Mouse (Mus musculus): Measurements from ENCODE around the gene 1810010H24Rik. TPM values are rescaled to one million over a fixed set of nuclear protein-coding genes. Genes with fewer than 3 reads are reported as not detected.

1810010H24Rik gene
- polyA plus RNA-seq, 2 experiments: 1.9 to 2.6 TPM

GRCm38 (mm10) chr11:107060941-107061340 lies 35.5 kb downstream of the 1810010H24Rik start:
- no peaks in the 10 kb centered on the region for H3K27me3 ChIP-seq (ENCODE audit: control insufficient read depth, insufficient read depth, low read length)
- WGBS (ENCODE audit: insufficient replicate concordance): 73% methylated on average over 1 of the region's 1 CpGs
- no peak overlapping the region for H3K4me3 ChIP-seq (ENCODE audit: insufficient read depth in 1 of 2, low read depth in 2 of 2, low read length in 2 of 2)
- H3K9ac ChIP-seq (replicated peaks): no peak overlapping the region
- H3K27ac ChIP-seq: no peak overlapping the region
- TF ChIP-seq CTCF (IDR thresholded peaks at IDR 0.05; ENCODE audit: low read depth) (no peak), EP300 (IDR thresholded peaks at IDR 0.05; ENCODE audit: low read depth) (no peak)
- ATAC-seq (ENCODE audit: insufficient read depth) (no peak), DNase-seq (ENCODE audit: low read depth in 3 of 3, low spot score in 3 of 3) (no peak)
- peaks cover 52% of the 10 kb centered on the region for H3K36me3 ChIP-seq (replicated peaks; ENCODE audit: control insufficient read depth, insufficient read depth, low read depth)
- no peak overlapping the region for H3K4me2 ChIP-seq (ENCODE audit: low read depth)
- H3K4me1 ChIP-seq (replicated peaks; ENCODE audit: control insufficient read depth in 2 of 2, insufficient read depth in 2 of 2, low read length in 1 of 2): no peaks in the 10 kb centered on the region; a peak in 1 of 4 replicates
- H3K9me3 ChIP-seq (ENCODE audit: control insufficient read depth, low read length): no peaks in the 10 kb centered on the region

- Histone ChIP-seq H3K9ac (replicated peaks) (no peak overlapping the region), H3K4me1 (replicated peaks; ENCODE audit: control insufficient read depth in 2 of 2, insufficient read depth in 2 of 2, low read length in 1 of 2) (no peaks in the 10 kb centered on the region; a peak in 1 of 4 replicates), H3K27me3 (ENCODE audit: control insufficient read depth, insufficient read depth, low read length) (no peaks in the 10 kb centered on the region), H3K36me3 (replicated peaks; ENCODE audit: control insufficient read depth, insufficient read depth, low read depth) (peaks cover 49% of the 10 kb centered on the region), H3K9me3 (ENCODE audit: control insufficient read depth, low read length) (no peaks in the 10 kb centered on the region), H3K27ac (no peak overlapping the region), H3K4me3 (ENCODE audit: insufficient read depth in 1 of 2, low read depth in 2 of 2, low read length in 2 of 2) (no peak overlapping the region), H3K4me2 (ENCODE audit: low read depth) (no peak overlapping the region)
- 91% methylated on average over 3 of the region's 3 CpGs for WGBS (ENCODE audit: insufficient replicate concordance)
- no peak for TF ChIP-seq CTCF (IDR thresholded peaks at IDR 0.05; ENCODE audit: low read depth)
- no peak for TF ChIP-seq EP300 (IDR thresholded peaks at IDR 0.05; ENCODE audit: low read depth)
- DNase-seq (ENCODE audit: low read depth in 3 of 3, low spot score in 3 of 3) (no peak), ATAC-seq (ENCODE audit: insufficient read depth) (no peak)
Observed at GRCm38 (mm10) chr11:107063067-107063466, 37.6 kb downstream of the 1810010H24Rik start.

- Histone ChIP-seq H3K9ac (replicated peaks) (no peak overlapping the region), H3K27me3 (ENCODE audit: control insufficient read depth, insufficient read depth, low read length) (no peaks in the 10 kb centered on the region), H3K4me3 (ENCODE audit: insufficient read depth in 1 of 2, low read depth in 2 of 2, low read length in 2 of 2) (no peak overlapping the region), H3K27ac (no peak overlapping the region), H3K9me3 (ENCODE audit: control insufficient read depth, low read length) (no peaks in the 10 kb centered on the region), H3K4me2 (ENCODE audit: low read depth) (no peak overlapping the region), H3K36me3 (replicated peaks; ENCODE audit: control insufficient read depth, insufficient read depth, low read depth) (peaks cover 40% of the 10 kb centered on the region), H3K4me1 (replicated peaks; ENCODE audit: control insufficient read depth in 2 of 2, insufficient read depth in 2 of 2, low read length in 1 of 2) (no peaks in the 10 kb centered on the region)
- TF ChIP-seq CTCF (IDR thresholded peaks at IDR 0.05; ENCODE audit: low read depth) (no peak), EP300 (IDR thresholded peaks at IDR 0.05; ENCODE audit: low read depth) (no peak)
- ATAC-seq (ENCODE audit: insufficient read depth) (no peak), DNase-seq (ENCODE audit: low read depth in 3 of 3, low spot score in 3 of 3) (no peak)
- 77% methylated on average over 1 of the region's 1 CpGs for WGBS (ENCODE audit: insufficient replicate concordance)
Observed at GRCm38 (mm10) chr11:107064590-107064989, 39.1 kb downstream of the 1810010H24Rik start.

- TF ChIP-seq CTCF (IDR thresholded peaks at IDR 0.05; ENCODE audit: low read depth) (no peak), EP300 (IDR thresholded peaks at IDR 0.05; ENCODE audit: low read depth) (no peak)
- ATAC-seq (ENCODE audit: insufficient read depth): no peak
- no peak overlapping the region for H3K4me2 ChIP-seq (ENCODE audit: low read depth)
- H3K4me1 ChIP-seq (replicated peaks; ENCODE audit: control insufficient read depth in 2 of 2, insufficient read depth in 2 of 2, low read length in 1 of 2): no peaks in the 10 kb centered on the region
- H3K27me3 ChIP-seq (ENCODE audit: control insufficient read depth, insufficient read depth, low read length): no peaks in the 10 kb centered on the region
- no peak for DNase-seq (ENCODE audit: low read depth in 3 of 3, low spot score in 3 of 3)
- H3K9me3 ChIP-seq (ENCODE audit: control insufficient read depth, low read length): no peaks in the 10 kb centered on the region
- H3K4me3 ChIP-seq (ENCODE audit: insufficient read depth in 1 of 2, low read depth in 2 of 2, low read length in 2 of 2): no peak overlapping the region
- 82% methylated on average over 11 of the region's 11 CpGs for WGBS (ENCODE audit: insufficient replicate concordance)
- no peak overlapping the region for H3K9ac ChIP-seq (replicated peaks)
- no peak overlapping the region for H3K27ac ChIP-seq
- peaks cover 36% of the 10 kb centered on the region for H3K36me3 ChIP-seq (replicated peaks; ENCODE audit: control insufficient read depth, insufficient read depth, low read depth)
Observed at GRCm38 (mm10) chr11:107065216-107065785, 39.8 kb downstream of the 1810010H24Rik start.

Other genes starting within 250 kb of the 1810010H24Rik start
- gene Polg2, start 246.1 kb upstream of the 1810010H24Rik start, polyA plus RNA-seq (2012; rRNA removed): 2.7 and 3.8 TPM in 2 replicates
- gene Polg2, start 246.1 kb upstream of the 1810010H24Rik start, polyA plus RNA-seq (2014; fragmentation: Nextera tagmentation; extraction: Ambion mirVana): 4.4 and 5.0 TPM in 2 replicates
- 87.2 and 138 TPM in 2 replicates for gene Ddx5, start 236.5 kb upstream of the 1810010H24Rik start, polyA plus RNA-seq (2012; rRNA removed)
- gene Ddx5, start 236.5 kb upstream of the 1810010H24Rik start, polyA plus RNA-seq (2014; fragmentation: Nextera tagmentation; extraction: Ambion mirVana): 122 and 130 TPM in 2 replicates
- 4.0 and 9.9 TPM in 2 replicates for gene Cep95, start 236.4 kb upstream of the 1810010H24Rik start, polyA plus RNA-seq (2012; rRNA removed)
- 6.1 and 6.6 TPM in 2 replicates for gene Cep95, start 236.4 kb upstream of the 1810010H24Rik start, polyA plus RNA-seq (2014; fragmentation: Nextera tagmentation; extraction: Ambion mirVana)
- gene Smurf2, start 105.0 kb upstream of the 1810010H24Rik start, polyA plus RNA-seq (2012; rRNA removed): 2.6 and 3.2 TPM in 2 replicates
- 3.8 and 4.0 TPM in 2 replicates for gene Smurf2, start 105.0 kb upstream of the 1810010H24Rik start, polyA plus RNA-seq (2014; fragmentation: Nextera tagmentation; extraction: Ambion mirVana)
- 133 and 158 TPM in 2 replicates for gene Kpna2, start 26.1 kb upstream of the 1810010H24Rik start, polyA plus RNA-seq (2012; rRNA removed)
- 277 and 283 TPM in 2 replicates for gene Kpna2, start 26.1 kb upstream of the 1810010H24Rik start, polyA plus RNA-seq (2014; fragmentation: Nextera tagmentation; extraction: Ambion mirVana)
- 7.1 and 10.3 TPM in 2 replicates for gene Bptf, start 106.4 kb downstream of the 1810010H24Rik start, polyA plus RNA-seq (2012; rRNA removed)
- gene Bptf, start 106.4 kb downstream of the 1810010H24Rik start, polyA plus RNA-seq (2014; fragmentation: Nextera tagmentation; extraction: Ambion mirVana): 7.5 and 7.9 TPM in 2 replicates
- gene Nol11, start 163.7 kb downstream of the 1810010H24Rik start, polyA plus RNA-seq (2012; rRNA removed): 7.0 and 11.3 TPM in 2 replicates
- 19.9 and 20.5 TPM in 2 replicates for gene Nol11, start 163.7 kb downstream of the 1810010H24Rik start, polyA plus RNA-seq (2014; fragmentation: Nextera tagmentation; extraction: Ambion mirVana)

All from liver, embryonic 14.5 days (tissue).